Mouse (Mus musculus) gastrocnemius, adult 8-10 months (tissue): Measurements from ENCODE around the gene Tmem128. TPM values are rescaled to one million over a fixed set of nuclear protein-coding genes. Genes with fewer than 3 reads are reported as not detected.

ENCODE experiments used
- DNase-seq, 2 experiments: peaks; one replicate each; pipeline ENCODE4 v3.0.0; 2022; ENCODE audit warnings: low spot score in 2 of 2
- total RNA-seq, 4 experiments: library from RNA; stranded (reverse); gene quantifications; 2 replicates each; pipeline ENCODE4 v1.2.4; 2022

The Tmem128 gene
- 1 to 10 TPM; 6.7 to 8.2 (median 7.1) TPM for total RNA-seq

DNA sequence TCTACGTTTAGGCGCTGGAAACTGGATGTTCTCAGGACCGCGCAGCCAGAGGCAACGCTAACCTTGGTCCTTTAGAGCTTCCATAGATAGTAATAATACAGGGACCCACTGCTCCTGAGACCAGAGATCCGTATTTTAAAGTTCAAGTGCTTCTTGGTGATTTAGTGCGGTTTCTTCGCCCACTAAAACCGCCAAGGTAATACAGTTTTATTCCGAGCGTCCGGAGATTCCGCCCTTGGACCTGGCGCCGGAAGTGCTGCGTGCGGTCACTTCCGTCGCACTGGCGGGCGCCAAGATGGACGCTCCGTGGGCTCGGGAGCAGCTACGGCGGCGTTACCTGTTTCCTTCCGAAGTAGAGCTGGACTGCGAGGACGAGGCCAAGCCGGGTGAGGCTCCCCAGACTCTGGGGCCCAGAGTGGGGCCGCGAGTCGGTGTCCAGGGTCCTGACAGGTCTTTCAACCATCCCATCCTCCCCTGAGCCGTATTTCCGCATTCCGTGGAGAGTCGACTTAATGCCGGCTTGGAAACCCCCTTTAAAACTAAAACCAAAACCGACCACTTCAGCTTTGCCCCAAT lies at the start of gene Tmem128:
Tmem128 (plus strand) TSS at position 79 of the 576 bp plus-strand sequence.
- peak; percentile 30 to 32 for DNase-seq

DNA sequence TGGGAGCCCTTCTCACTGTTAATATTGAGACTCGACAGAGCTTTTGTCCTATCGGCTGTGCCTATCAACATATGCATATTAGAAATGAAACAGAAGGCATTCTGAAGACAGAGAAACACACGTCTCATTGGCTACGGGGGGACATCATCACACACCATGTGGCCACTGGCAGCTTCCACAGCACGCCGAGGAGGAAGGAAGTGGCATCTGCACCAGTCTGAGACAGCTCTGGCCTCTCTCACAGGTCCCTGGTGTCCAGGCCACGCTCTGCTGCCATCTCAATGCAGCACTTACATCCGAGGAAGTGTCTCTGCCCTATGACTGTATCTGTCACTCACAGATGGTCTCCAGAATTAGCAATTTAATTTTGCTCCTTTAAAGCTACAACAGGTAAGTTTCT lies 48.3 kb upstream of the Tmem128 start:
- no peak for DNase-seq

DNA sequence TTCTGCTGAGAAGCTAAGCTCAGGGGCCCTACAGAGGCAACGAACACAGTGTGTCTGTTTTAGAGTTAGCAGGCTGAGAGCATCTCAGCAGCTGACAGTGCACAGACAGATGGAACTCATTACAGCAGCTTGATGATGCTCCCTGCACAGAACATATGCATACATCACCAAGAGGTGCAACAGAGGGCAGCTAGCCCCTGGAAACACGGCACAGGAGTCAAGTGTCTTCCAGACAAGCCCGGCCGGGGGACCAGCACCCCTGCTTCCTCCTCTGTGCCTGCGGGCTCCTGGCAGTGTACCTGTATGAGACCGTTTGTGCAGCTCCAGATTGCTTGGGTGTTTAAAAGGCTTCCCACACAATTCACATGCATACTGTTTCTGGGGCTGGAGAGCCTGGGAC lies 47.0 kb upstream of the Tmem128 start:
- DNase-seq = no peak

DNA sequence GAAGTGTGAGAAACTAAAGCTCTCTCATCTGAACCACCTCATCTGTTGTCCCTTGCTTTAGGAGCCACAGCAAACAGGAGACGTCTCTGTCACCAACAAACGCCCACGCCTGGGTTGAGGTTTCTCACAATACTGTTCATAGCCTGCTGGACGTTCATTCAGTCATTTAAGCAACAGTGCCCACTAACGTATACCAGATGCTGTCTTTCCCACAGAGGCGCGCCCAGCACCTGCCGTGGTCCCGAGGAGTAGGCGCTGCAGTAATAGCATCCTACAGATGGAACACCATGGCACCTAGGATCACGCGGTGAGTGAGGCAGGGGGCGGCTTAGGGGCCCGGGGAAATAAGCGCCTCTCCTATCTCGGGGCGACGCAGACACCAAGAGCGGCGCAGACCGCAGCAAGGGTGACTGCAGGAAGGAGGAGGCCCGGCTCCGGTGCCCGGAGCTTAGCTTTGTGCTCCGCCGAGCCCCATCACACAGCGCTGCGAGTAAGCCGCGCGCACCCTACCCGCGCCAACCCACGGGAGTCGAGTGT lies 40.1 kb upstream of the Tmem128 start:
- DNase-seq = no peak

DNA sequence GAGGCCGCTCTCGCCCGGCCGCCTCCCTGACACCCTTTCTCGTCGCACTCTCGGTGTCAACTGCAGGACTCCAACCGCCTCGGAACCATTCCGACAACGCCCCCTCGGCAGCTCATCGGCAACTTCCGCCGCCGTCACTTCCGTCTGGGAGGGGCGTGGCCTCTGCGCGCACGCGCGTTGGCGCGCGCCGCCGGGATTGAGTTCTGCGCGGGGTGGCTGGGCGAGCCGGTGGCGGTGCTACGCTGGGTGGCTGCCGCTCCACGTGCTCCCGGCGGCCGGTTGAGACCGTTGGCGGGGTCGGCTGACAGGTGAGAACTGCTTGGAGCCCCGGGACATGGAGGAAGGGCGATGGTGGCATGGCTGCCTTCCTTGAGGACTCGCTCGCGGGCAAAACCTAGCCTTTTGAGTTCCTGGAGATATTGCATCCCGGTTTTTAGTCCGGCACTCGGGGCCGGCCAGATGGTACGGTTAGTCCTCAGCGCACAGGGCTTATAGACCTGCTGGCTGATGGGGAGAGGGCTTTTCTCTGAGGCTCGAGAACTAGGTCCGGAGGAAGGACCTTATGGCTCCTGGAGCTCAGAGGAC lies 39.6 kb upstream of the Tmem128 start, which contains the start of the genes Zbtb49 and Lyar:
Zbtb49 (minus strand) TSS at position 130 of the 585 bp plus-strand sequence.
Lyar (plus strand) TSS at position 143 of the 585 bp plus-strand sequence.
- peak; percentile 87 to 90 for DNase-seq

DNA sequence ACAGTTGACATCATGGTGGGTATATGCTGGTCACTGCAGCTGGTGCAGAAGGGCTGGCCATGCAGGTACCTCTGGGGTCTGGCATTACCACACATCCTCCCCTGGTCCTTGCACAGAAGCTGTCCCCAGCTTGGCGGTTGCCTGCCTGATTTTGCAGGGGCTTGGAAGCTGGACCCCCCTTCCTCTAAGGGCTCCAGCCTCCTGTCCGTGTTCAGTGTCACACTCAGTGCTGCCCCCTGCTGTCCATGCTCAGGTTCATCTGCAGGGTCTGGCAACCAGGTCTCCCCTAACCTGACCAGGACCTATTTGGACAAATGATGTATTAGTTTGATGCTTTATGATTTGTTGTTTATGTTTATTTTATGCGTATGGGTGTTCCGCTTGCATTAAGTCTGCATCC lies 24.6 kb upstream of the Tmem128 start:
- DNase-seq = peak in 1 of 2 experiments; percentile 22

DNA sequence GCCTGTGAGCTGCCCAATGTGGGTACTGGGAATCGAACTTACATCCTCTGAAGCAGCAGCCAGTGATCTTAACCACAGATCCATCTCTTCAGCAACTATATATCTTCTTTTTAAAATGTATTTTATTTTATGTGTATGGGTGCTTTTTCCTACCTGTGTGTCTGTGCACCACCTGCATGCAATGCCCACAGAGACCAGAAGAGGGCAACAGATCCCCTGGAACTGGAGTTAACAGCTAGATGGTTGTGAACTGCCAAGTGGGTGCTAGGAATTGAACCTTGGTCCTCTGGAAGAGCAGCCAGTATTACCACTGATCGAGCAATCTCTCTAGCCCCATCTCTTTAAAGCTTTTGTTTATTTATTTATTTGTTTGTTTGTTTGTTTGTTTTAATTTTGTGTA lies 23.4 kb upstream of the Tmem128 start:
- no peak for DNase-seq

DNA sequence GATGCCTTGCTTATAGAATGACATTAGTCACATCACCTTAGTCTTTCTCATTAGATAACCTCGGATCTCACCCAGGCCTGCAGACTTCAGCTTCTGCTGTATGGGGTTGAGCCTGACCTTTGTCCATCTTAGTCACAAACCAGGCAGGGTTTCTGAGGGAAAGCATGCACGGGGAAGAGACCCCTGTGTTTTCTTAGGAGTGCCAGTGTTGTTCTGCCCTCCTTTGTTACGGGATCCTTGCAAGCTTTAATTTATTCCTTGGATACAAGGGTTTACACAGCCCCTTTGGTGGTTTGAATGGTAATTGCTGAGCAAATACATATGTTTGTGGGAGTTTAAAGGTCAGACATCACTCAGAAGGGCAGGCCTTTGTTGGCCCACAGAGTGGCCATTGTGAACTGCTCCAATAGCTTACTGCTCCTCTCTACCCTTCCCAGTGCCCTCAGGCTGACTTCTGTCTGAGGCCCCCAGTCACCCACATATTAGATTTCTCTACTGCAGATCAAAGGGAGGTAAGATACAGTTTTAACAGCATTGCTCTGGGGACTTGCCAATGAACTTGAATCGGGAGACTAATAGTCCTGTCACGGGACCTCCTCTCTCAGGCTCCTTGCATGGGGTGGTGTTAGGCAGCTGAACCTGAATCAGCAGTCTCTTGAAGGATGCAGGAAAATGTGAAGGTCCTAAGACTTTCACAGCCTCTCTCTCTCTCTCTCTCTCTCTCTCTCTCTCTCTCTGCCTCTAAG lies 19.1 kb upstream of the Tmem128 start:
- DNase-seq = no peak

DNA sequence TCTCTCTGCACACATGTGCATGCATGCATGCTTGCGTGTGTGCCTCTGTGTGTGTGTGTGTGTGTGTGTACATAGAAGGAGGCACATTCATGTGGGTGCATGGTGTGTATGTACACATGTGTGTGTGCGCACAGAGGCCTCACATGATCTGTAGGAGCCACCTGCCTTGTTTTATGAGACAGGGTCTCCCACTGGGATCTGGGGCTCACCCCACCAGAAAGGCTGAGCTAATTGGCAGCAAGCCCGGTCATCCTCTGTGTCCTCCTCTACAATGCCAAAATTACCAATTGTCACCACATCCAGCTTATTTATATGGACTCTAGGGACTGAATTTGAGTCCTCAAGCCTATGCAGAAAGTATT lies 18.5 kb upstream of the Tmem128 start:
- no peak for DNase-seq

DNA sequence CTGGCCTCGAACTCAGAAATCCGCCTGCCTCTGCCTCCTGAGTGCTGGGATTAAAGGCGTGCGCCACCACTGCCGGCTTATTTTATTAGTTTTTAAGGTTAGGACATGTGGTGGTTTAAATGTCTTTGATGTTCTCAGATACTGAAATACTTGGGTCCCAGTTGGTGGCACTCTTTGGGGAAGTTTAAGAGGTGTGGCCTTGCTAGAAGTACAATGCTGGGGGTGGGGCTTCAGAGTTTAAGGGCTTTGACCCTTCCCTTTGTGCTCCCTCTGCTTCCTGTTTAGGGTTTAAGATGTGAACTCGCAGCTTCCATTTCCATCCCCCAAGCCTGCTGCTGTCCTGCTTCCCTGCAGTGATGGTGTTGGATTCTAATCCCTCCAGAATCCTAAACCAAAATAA lies 18.0 kb upstream of the Tmem128 start:
- DNase-seq = no peak

DNA sequence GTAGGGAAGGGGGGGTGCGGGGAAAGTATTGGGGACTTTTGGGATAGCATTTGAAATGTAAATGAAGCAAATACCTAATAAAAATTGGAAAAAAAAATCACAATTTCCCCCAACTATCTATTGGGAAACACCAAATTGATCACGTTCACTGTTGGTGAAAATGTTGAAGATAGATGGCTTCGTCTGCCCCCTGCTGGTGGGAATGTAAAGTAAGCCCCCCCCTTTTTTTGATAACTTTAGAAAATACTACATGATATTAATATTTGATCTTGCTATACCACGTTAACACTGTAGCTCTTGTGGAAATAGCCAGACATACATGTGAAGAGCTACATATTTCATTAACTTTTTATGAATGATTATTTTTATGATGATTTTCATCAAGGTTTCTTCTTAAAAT lies 4.8 kb upstream of the Tmem128 start:
- DNase-seq = no peak

DNA sequence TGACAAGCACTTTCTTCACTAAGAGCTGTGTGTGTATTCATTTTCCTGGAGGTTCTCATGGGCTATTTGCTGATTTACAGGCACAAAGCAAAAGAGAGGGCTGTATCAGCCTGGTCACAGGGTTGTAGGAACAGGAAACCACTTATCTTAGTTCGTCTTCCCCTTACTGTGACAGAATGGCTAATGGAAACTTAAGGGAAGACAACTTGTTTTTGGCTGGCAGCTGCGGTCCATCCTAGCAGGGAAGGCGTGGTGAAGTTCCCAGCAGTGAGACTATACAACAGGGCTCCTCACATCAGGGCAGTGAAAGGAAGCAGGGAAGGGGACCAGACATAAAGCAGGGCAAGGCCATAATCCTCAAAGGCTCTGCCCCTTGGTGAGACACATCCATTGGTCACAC lies 4.3 kb upstream of the Tmem128 start:
- no peak for DNase-seq

DNA sequence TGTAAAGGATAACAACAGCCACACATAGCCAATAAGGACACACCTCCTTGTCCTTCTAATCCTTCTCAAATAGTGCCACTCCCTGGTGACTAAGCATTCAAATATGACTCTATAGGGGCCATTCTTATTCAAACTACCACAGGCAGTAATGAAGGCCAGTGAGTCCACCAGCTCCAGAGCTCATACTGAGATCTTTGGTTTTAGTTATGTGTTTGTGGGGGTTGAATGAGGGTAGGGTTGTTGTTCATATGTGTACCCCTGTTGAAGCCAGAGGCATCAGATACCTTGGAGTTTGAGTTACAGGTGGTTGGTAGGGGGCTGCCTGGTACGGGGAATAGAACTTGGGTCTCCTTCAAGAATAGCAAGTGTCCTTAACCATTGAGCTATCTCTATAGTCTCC lies 3.4 kb upstream of the Tmem128 start:
- no peak for DNase-seq

DNA sequence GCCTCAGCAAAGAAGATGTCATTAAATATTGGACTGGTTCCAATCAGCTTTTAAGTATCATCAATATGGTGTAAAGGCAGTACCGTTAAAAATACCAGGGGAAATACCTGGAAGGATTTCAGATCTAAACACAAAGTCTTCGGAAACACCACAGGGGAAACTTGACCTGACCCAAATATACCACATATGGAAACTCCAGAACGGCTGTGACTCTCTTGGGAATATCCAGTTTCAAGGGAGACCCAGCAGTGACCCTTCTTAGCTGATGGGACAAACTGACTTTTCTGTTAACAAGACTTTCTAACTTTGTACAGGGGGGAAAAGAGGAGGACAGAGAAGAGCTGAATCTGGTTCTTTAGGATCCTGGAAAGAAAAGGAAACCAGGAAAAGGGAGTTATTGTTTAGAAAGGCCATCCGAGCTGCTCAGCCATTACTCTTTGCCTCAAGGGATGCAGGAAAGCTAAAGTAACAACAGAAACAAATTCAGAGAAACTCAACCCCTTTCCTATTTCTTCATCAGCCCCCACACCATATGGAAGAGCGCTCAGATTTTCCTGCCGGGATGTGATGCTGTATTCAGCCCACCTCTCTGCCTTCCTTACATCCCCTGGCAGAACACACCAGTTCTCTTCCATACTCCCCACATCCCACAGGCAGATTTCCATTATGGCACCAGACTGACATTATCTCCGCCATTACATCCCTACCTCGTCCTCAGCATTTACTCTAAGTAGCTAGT lies 1.8 kb upstream of the Tmem128 start:
- no peak for DNase-seq

DNA sequence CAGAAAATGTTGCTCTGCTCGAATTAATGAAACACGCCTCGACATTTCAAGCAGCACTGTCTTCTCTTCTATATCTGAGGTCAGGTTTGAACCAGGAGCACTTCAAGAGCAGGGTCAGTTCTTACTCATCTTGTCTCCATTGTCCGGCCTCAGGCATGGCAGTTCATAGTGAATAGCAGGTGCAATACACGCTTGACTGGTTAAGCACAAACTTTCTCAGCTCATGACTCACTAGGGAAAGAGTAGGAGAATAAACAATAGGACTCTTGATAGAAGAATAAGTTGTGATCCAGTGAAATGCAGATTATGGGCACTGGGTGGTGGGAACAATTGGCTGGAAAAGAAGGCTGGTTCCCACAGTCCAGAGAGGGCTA lies 1.2 kb upstream of the Tmem128 start:
- DNase-seq = no peak

DNA sequence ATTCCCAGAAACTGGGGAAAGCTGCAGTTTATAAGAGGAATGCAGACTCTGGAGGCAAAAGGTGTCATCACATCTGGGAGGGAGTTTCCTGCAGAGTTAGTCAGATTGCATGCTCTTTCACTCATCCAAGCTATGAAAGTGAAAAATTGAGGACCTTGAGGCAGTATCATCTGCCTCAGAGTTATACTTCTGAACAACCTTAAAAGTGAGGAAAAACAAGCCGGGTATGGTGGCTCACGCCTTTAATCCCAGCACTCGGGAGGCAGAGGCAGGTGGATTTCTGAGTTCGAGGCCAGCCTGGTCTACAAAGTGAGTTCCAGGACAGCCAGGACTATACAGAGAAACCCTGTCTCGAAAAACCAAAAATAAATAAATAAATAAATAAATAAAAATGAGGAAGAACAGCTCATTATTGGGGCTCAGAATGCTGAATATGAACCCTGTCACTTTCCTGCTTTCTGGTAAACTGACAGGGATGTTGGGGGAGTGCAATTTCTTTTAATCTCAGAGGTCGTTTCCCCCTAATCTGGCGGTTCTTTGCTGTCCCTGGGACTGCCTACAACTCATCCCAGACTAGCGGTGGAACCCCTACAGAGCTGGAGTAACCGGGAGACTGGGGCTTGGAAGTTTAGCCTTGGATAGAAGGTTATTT lies 404 bp upstream of the Tmem128 start:
- no peak for DNase-seq

DNA sequence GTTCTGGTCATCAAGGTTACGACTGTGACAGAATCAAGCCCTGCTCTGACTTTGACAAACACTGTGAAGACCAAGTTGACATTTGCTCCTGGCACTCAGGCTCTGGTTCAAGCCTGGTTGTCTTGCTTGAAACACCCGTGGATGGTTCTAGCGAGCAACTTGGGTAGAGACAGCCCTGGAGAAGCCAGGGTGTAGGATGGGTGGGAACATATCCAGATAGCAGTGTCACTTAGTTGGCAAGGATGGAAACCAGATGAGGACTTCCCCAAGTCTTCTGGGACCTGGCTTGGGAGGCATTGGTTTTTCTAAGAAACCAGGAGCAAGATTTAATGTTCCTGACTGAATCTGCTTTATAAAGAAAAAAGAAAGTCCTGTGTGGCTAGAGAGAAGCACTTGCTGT lies 11.0 kb downstream of the Tmem128 start:
- DNase-seq = no peak

DNA sequence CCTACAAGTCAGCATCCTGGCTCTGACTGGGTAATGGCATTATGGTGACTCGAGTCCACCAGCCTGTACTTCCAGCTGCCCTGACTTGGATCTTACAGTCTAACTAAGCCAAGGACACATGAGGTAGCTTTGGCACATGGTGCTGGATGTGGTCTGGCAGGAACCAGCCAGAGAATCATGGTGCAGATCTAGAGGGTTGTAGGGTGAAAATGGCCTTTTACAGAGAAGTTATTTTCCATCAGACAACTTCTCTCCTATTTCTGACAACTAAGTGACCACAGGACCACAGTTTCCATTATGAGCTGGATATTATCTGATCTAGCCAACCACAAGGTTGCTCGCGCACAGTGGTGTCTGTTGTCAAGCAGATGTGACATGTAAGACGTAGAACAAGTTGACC lies 13.8 kb downstream of the Tmem128 start:
- no peak for DNase-seq

DNA sequence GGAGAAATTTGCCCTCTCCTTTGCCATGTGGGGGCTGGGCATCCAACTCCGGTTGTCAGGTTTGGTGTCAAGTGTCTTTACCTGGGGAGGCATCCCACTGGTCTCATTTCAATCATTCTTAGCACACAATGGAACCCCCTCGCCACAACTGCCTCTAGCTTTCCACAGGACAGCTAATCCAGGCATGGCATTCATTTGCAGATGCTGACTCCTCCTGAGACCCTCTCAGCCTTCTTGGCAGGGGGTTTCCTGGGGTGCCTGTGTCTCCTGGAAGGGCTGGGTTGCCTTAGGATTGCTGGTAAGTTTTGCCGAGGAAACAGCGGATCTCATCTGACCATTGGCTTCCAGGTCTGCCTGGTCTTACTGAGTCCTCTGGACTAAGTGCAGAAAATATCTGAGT lies 15.8 kb downstream of the Tmem128 start, which contains the start of gene Otop1:
Otop1 (plus strand) TSS at position 202 of the 400 bp plus-strand sequence.
- no peak for DNase-seq

DNA sequence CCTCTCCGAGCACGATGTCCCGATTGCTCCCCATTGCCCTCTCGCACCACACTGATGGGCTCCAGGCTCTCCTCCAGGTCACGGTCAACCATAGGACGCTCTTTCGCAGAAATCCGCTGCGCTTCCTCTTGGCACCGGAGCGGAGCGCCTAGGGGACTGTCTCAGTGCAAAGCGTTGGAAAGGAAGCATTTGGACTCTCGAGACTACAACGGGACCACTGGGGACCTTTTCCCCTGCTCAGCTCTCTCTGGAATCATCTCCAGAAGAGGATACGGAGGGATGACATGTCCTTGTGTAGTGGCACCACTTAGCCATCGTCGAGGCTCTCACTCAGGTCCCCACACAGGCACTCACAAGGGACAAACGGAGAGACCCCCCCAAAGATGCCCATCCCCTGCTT lies 16.5 kb downstream of the Tmem128 start:
- DNase-seq = no peak

DNA sequence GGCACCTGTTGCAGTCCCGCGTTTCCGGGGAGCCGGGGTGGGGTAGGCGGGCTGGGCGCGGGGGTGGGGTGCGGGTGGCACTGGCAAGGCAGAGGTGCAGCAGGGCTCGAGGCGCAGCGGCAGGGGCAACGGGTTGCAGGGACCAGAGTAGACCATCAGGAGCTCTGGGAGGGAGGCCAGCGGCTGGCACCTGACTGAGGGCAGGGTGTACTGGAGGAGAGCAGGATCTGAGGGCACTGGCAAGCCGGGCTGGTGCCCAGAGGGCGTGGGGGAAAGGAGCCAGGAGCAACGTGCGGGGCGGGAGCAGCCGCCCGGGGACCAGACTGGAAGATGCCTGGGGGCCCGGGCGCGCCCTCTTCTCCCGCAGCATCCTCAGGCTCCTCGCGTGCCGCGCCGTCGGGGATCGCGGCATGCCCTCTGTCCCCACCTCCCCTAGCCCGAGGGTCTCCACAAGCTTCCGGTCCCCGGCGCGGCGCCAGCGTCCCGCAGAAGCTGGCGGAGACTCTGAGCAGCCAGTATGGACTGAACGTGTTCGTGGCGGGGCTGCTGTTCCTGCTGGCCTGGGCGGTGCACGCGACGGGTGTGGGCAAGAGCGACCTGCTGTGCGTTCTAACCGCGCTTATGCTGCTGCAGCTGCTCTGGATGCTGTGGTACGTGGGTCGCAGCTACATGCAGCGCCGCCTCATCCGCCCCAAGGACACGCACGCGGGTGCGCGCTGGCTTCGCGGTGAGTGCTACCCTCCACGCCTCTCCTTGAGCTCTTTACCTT lies 17.3 kb downstream of the Tmem128 start:
- no peak for DNase-seq
